Mouse (Mus musculus) hindbrain, embryonic 14.5 days (tissue): ENCODE measurements at regions not wholly inside any gene's neighbourhood (a gene's known extent, or its start where the extent isn't known, plus 50 kb on each side); places are given as distances from the start of the nearest gene placed in this dataset.

ENCODE experiments used
- ATAC-seq: fragments of 200-750 bp; cut with Nextera tagmentation; 2 replicates; pipeline ENCODE4 v1.8.0; 2017; ENCODE audit warnings: moderate number of reproducible peaks, mild to moderate bottlenecking, moderate TSS enrichment, moderate library complexity; ENCODE audit not compliant: low FRiP score
- DNase-seq: peaks from one replicate; pipeline ENCODE4 v3.0.0-alpha.2; 2015; ENCODE audit warnings: low spot score
- H3K27ac ChIP-seq: fragments of 300-500 bp; sonication (generic); 2 replicates; pipeline ENCODE4 v1.5.1; 2014; ENCODE audit warnings: mild to moderate bottlenecking, moderate library complexity
- H3K27me3 ChIP-seq: fragments of 300-500 bp; sonication (generic); 2 replicates; pipeline ENCODE4 v1.6.1; 2014; ENCODE audit warnings: mild to moderate bottlenecking, low read length, mixed read lengths; ENCODE audit not compliant: control insufficient read depth, insufficient read depth
- H3K36me3 ChIP-seq: fragments of 300-500 bp; sonication (generic); replicated peaks from 2 replicates; pipeline ENCODE4 v1.6.1; 2014; ENCODE audit not compliant: control insufficient read depth, insufficient read depth
- H3K4me1 ChIP-seq: fragments of 300-500 bp; sonication (generic); replicated peaks from 2 replicates; pipeline ENCODE4 v1.6.1; 2014; ENCODE audit warnings: antibody characterized with exemption, low read length, mixed read lengths; ENCODE audit not compliant: control insufficient read depth, insufficient read depth
- H3K4me2 ChIP-seq: fragments of 300-500 bp; sonication (generic); replicated peaks from 2 replicates; pipeline ENCODE4 v1.6.1; 2014; ENCODE audit warnings: mild to moderate bottlenecking, moderate library complexity
- H3K4me3 ChIP-seq: fragments of 300-500 bp; sonication (generic); replicated peaks from 2 replicates; pipeline ENCODE4 v1.5.1; 2014; ENCODE audit warnings: mild to moderate bottlenecking, low read length
- H3K9ac ChIP-seq: fragments of 300-500 bp; sonication (generic); 2 replicates; pipeline ENCODE4 v1.6.1; 2014
- H3K9me3 ChIP-seq: fragments of 300-500 bp; sonication (generic); 2 replicates; pipeline ENCODE4 v1.6.1; 2016; ENCODE audit warnings: low read length; ENCODE audit not compliant: control insufficient read depth
- WGBS: fragments of 180-500 bp; shearing (Covaris S2); extraction: QIAGEN DNeasy Blood & Tissue Kit; methylation state at CpG from one replicate; pipeline ENCODE4 v1.1.7; 2014; 5-methylcytosine and 5-hydroxymethylcytosine counted together

GRCm38 (mm10) chr5:69802612-69803011 is 210.5 kb upstream of the Gnpda2 start:
- 56% methylated on average over 4 of the region's 4 CpGs for WGBS

GRCm38 (mm10) chr5:69802101-69802500 is 210.0 kb upstream of the Gnpda2 start:
- H3K4me3 ChIP-seq, result no peak overlapping the region
- H3K9ac ChIP-seq, result no peak overlapping the region
- no peaks in the 10 kb centered on the region for H3K4me1 ChIP-seq
- DNase-seq (no peak), ATAC-seq (no peak)
- H3K4me2 ChIP-seq, result no peak overlapping the region
- H3K27me3 ChIP-seq, result no peaks in the 10 kb centered on the region
- 87% methylated on average over 3 of the region's 3 CpGs for WGBS
- H3K9me3 ChIP-seq, result no peaks in the 10 kb centered on the region
- H3K27ac ChIP-seq, result no peak overlapping the region
- H3K36me3 ChIP-seq, result no peaks in the 10 kb centered on the region

More at GRCm38 (mm10) chr5:69802612-69803011, 210.5 kb upstream of the Gnpda2 start:
- H3K9ac ChIP-seq, result no peak overlapping the region
- H3K36me3 ChIP-seq, result no peaks in the 10 kb centered on the region
- no peak overlapping the region for H3K27ac ChIP-seq
- H3K4me1 ChIP-seq, result no peaks in the 10 kb centered on the region
- no peak overlapping the region for H3K4me3 ChIP-seq
- no peaks in the 10 kb centered on the region for H3K9me3 ChIP-seq
- no peak for DNase-seq
- H3K27me3 ChIP-seq, result no peaks in the 10 kb centered on the region
- ATAC-seq, result no peak
- no peak overlapping the region for H3K4me2 ChIP-seq

GRCm38 (mm10) chr5:69795316-69795715 is 203.2 kb upstream of the Gnpda2 start:
- 60% methylated on average over 3 of the region's 3 CpGs for whole genome bisulfite sequencing
- no peaks in the 10 kb centered on the region for H3K36me3 ChIP-seq

GRCm38 (mm10) chr5:69794641-69795040 is 202.5 kb upstream of the Gnpda2 start:
- no peak for ATAC-seq
- 53% methylated on average over 2 of the region's 2 CpGs for WGBS
- Histone ChIP-seq H3K4me3 (no peak overlapping the region), H3K27me3 (no peaks in the 10 kb centered on the region), H3K36me3 (no peaks in the 10 kb centered on the region), H3K9ac (no peak overlapping the region), H3K27ac (no peak overlapping the region), H3K9me3 (no peaks in the 10 kb centered on the region), H3K4me1 (no peaks in the 10 kb centered on the region), H3K4me2 (no peak overlapping the region)
- no peak for DNase-seq

More at GRCm38 (mm10) chr5:69795316-69795715, 203.2 kb upstream of the Gnpda2 start:
- no peak overlapping the region for H3K4me3 ChIP-seq
- DNase-seq (no peak), ATAC-seq (no peak)
- no peaks in the 10 kb centered on the region for H3K27me3 ChIP-seq
- H3K4me2 ChIP-seq, result no peak overlapping the region
- no peaks in the 10 kb centered on the region for H3K4me1 ChIP-seq
- H3K9ac ChIP-seq, result no peak overlapping the region
- H3K27ac ChIP-seq, result no peak overlapping the region
- no peaks in the 10 kb centered on the region for H3K9me3 ChIP-seq

GRCm38 (mm10) chr5:69756769-69757485 is 164.8 kb upstream of the Gnpda2 start:
- DNase-seq, result no peak
- ATAC-seq, result no peak
- Histone ChIP-seq H3K36me3 (no peaks in the 10 kb centered on the region), H3K4me3 (no peak overlapping the region), H3K9ac (no peak overlapping the region), H3K4me2 (no peak overlapping the region), H3K27ac (no peak overlapping the region), H3K27me3 (no peaks in the 10 kb centered on the region), H3K4me1 (no peaks in the 10 kb centered on the region), H3K9me3 (no peaks in the 10 kb centered on the region)
- 70% methylated on average over 3 of the region's 3 CpGs for WGBS

GRCm38 (mm10) chr5:69756360-69756759 is 164.2 kb upstream of the Gnpda2 start:
- 33% methylated on average over 1 of the region's 1 CpGs for WGBS
- no peak overlapping the region for H3K4me2 ChIP-seq
- H3K27ac ChIP-seq, result no peak overlapping the region
- H3K9ac ChIP-seq, result no peak overlapping the region
- 0 out of 2 replicates have a peak, but pooled peaks have one; percentile 53 for ATAC-seq
- no peaks in the 10 kb centered on the region for H3K27me3 ChIP-seq
- H3K4me3 ChIP-seq, result no peak overlapping the region
- H3K36me3 ChIP-seq, result no peaks in the 10 kb centered on the region
- H3K9me3 ChIP-seq, result no peaks in the 10 kb centered on the region
- H3K4me1 ChIP-seq, result no peaks in the 10 kb centered on the region
- DNase-seq, result no peak

GRCm38 (mm10) chr5:69740511-69740910 is 148.4 kb upstream of the Gnpda2 start:
- Histone ChIP-seq H3K4me3 (no peak overlapping the region), H3K4me2 (no peak overlapping the region), H3K9ac (no peak overlapping the region), H3K27ac (no peak overlapping the region), H3K9me3 (no peaks in the 10 kb centered on the region), H3K4me1 (no peaks in the 10 kb centered on the region), H3K27me3 (no peaks in the 10 kb centered on the region), H3K36me3 (no peaks in the 10 kb centered on the region)
- 89% methylated on average over 1 of the region's 1 CpGs for WGBS
- DNase-seq (no peak), ATAC-seq (no peak)

GRCm38 (mm10) chr5:69721351-69722006 is 129.3 kb upstream of the Gnpda2 start:
- ATAC-seq (no peak), DNase-seq (no peak)
- Histone ChIP-seq H3K9me3 (no peaks in the 10 kb centered on the region), H3K27ac (no peak overlapping the region), H3K4me3 (no peak overlapping the region), H3K36me3 (no peaks in the 10 kb centered on the region), H3K4me2 (no peak overlapping the region), H3K27me3 (no peaks in the 10 kb centered on the region), H3K9ac (no peak overlapping the region), H3K4me1 (peaks cover 2% of the 10 kb centered on the region; the same call in 1 of the 2 replicates)
- WGBS, result 88% methylated on average over 5 of the region's 5 CpGs

GRCm38 (mm10) chr5:69716087-69716486 is 123.9 kb upstream of the Gnpda2 start:
- no peaks in the 10 kb centered on the region for H3K36me3 ChIP-seq
- WGBS, result 32% methylated on average over 2 of the region's 2 CpGs
- no peak for DNase-seq
- H3K4me2 ChIP-seq, result no peak overlapping the region
- H3K27ac ChIP-seq, result no peak overlapping the region
- no peak overlapping the region for H3K9ac ChIP-seq
- no peaks in the 10 kb centered on the region for H3K27me3 ChIP-seq
- peaks cover 8% of the 10 kb centered on the region; the same call in 1 of the 2 replicates for H3K4me1 ChIP-seq
- H3K4me3 ChIP-seq, result no peak overlapping the region
- no peaks in the 10 kb centered on the region for H3K9me3 ChIP-seq
- peak; percentile 40; the same call in 1 of the 2 replicates for ATAC-seq
